Mouse (Mus musculus) embryonic fibroblast, embryonic 13.5 days (primary cell): Measurements from ENCODE around the gene Rarres2.

Experiments
- CTCF ChIP-seq: IDR thresholded peaks from 2 replicates; pipeline ENCODE4 v1.5.1; 2011; ENCODE audit warnings: mild to moderate bottlenecking, control low read depth, low read length, moderate library complexity, borderline replicate concordance; ENCODE audit not compliant: insufficient read depth
- POLR2A ChIP-seq: IDR thresholded peaks from 2 replicates; pipeline ENCODE4 v1.6.1; 2011; ENCODE audit warnings: low read depth, mild to moderate bottlenecking, control low read depth, low read length, moderate library complexity

DNA sequence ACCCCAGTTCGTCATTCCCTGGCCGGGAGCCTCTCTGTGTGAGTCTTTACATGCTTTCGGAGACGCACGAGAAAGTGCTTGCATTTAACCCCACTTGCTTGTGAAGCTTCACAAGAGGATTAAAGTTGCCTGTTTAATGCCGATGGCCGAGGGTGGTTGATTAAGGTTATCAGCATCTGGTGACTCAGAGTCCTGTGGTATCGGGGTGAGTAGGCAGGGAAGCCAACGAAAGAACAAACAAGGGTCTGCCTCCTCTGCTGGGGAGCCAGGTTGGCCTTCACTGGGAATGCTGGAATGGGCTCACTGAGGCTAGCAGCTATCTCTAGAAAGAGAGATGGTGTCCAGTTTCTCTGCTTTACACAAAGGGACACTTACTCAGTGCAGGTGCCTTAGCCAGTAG is 44.7 kb downstream of the Rarres2 start:
- TF ChIP-seq CTCF (no peak), POLR2A (no peak)
